Mouse (Mus musculus) adrenal gland, adult 18-20 months (tissue): Measurements from ENCODE around the gene Aes. TPM values are rescaled to one million over a fixed set of nuclear protein-coding genes. Genes with fewer than 3 reads are reported as not detected.
A peak's percentile ranks its signal among the peaks of the same experiment; 100 is the strongest.

Experiments
- DNase-seq, 2 experiments: peaks; one replicate each; pipeline ENCODE4 v3.0.0; 2021 to 2022; ENCODE audit warnings: low spot score in 2 of 2
- total RNA-seq, 2 experiments: library from RNA; stranded (reverse); gene quantifications; 1 replicate in 1 of 2; 2 replicates in 1 of 2; pipeline ENCODE4 v1.2.3; 2021

The Aes gene
- total RNA-seq, 2 experiments from 2014 or later, result 911 to 1,138 TPM

DNA sequence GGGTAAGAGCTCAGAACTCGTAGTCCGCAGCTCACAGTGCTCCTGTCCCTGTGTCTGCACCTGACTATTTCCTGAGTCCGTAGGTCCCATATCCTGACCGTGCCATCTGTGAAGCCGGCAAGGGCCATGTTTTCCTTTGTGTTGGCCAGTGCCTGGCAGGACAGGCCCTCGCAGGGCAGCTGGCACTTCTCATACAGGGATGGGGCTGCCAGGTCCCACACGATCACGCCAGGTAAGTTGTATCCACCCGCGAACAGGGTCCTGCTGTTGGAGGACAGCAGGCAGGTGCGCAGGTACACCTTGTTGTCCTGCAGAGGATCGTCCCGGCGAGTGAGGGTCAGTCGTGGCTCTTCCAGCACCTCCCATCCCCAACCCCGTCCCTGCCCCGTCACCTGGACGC lies 34.6 kb downstream of the Aes start:
- no peak for DNase-seq

DNA sequence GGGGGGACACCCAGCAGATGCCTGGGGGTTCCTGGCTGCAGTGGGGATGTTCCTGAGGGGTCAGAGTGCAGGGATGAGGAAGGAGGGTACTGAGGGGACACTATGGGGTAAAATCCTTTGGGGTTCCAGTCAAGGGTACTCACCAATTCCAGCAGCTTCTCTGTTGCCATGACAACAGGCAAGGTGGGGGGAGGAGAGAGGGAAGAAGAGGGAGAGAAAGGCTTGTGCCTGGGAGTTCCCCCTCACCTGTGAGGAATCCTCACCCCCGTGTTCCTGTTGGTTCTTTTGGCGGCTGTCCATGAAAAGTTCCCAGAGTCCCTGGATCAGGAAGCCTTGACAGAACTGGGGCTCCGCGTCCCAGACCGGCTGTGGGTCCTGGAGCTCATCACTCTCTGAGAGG lies 36.3 kb downstream of the Aes start:
- no peak for DNase-seq

DNA sequence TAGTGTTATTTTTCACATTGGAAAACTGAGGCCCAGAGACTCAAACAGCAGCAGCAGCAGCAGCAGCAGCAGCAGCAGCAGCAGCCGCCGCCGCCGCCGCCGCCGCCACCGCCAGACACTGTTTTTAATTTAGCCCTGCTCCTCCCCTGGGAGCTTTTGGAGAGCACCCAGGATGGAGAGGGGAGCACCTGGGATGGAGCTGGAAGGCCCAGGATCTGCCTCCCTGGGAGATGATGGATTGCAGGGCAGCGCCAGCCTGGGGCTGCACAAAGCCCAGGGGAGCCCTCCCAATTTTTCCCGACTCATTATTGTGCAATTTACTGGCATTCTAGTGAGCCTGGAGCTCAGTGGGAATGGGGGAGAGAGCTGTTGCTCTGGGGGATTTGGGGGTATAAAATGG lies 37.3 kb downstream of the Aes start:
- DNase-seq, result peak in 1 of 2 experiments; percentile 45

- DNase-seq, result peak; percentile 47 to 52
These were observed 38.1 kb downstream of the Aes start for GRCm38 (mm10) chr10:81597137-81597950.

DNA sequence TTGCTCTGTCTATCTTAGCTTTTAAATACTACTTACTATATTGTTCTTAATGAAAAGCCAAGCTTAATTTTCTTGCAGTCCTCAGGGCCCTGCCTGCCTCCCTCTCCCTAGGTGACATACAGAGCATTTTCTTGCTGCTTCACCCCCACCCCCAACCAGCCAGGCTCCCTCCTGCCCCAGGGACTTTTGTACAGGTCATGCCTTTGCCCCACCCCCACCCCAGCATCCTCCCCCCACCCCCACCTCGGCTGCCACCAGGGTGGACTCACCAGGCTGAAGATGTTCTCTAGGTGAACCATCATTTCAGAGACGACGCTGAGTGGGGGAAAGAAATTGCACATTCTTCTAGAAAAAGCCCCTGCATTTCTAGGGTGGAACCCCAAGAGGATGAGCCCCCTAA lies 39.1 kb downstream of the Aes start:
- DNase-seq, result no peak

GRCm38 (mm10) chr10:81598871-81599270 lies 39.6 kb downstream of the Aes start:
- DNase-seq, result no peak

DNA sequence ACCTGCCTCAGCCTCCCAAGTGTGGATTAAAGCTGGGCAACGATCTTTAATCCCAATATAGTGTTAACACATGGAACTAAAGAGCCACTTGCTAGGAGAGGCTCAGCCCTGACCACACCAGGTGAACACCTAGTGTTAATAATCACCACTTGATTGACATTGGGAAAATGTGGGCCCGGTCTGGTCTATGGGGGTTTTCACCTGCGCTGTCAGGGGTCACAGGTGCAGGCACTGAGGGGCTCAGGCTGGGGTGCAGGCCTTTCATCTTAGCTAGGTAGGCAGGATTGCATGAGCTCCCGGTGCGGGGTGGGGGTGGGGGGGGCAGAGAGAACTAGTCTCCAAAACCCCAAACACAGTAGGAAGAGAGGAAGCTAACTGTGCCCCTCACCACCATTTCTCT lies 40.3 kb downstream of the Aes start:
- DNase-seq, result no peak

- no peak for DNase-seq
These were observed 40.8 kb downstream of the Aes start for GRCm38 (mm10) chr10:81600096-81600495.

DNA sequence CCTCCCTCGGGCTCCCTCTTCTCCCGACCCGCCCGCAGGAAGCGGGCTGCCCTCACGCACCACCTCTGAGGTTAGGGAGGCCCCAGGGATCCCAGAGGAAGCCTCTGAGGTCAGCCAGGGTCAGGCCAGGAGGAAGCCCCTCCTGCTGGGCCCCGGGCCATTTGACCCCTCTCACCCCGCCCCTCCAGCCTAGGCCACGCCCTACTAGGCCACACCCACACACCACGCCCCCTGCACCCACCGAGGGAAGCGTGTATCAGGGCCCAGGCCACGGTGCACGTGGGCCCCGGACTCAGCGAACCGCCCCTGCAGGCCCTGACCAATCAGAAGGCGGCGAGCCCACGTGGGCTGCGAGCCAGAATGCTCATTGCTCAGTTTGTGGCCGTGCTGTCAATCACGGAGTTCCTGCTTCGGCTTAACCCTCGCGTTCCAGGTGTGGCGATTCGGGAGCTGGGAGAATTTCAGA lies 41.5 kb downstream of the Aes start, which contains the start of gene Tle6:
TSS of gene Tle6 (minus strand) at position 336 of the 466 bp plus-strand sequence.
- peak; percentile 93 to 94 for DNase-seq

GRCm38 (mm10) chr10:81601396-81601905 lies 42.2 kb downstream of the Aes start:
- no peak for DNase-seq

- no peak for DNase-seq
These were observed 43.5 kb downstream of the Aes start for GRCm38 (mm10) chr10:81602741-81603151.

DNA sequence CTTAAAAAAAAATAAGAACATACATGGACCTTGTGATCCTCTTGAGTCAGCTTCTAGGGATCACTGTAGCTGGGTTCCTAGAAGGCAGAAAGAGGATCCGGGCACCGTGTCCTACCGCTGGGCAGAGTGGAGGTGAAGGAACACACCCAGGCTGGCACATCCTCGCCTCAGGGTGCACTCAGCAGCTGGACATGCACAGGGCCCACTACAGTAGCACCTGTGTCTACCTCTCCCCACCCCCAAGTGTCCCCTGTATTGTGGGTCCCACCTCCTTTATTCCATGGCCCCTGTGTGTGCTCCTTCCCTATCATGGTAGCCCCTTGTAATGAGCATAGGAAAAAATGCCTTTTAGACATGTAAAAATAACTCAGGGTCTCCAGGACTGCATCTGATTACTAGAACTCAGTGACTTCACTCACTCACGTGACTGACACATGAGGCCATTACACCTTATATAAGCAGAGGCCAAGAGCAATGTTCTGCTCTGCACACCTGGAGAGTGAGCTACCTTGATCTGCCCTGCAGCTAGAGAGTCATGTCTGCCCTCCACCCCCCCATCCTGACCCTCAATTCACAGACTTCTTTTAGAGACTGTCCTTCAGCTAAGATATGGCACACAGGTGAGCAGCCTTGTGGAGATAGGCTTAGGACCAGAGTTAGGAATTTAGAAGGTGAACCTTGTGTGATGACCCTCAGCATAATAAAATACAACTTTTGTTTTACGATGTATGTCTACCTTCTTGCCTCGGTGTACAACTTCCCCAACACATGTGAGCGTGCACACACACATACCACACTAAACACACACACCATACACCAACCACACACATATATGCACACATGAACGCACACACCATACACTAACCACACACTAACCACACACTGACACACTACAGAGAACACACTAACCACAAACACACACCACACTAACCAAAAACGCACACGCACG lies 45.0 kb downstream of the Aes start:
- no peak for DNase-seq

DNA sequence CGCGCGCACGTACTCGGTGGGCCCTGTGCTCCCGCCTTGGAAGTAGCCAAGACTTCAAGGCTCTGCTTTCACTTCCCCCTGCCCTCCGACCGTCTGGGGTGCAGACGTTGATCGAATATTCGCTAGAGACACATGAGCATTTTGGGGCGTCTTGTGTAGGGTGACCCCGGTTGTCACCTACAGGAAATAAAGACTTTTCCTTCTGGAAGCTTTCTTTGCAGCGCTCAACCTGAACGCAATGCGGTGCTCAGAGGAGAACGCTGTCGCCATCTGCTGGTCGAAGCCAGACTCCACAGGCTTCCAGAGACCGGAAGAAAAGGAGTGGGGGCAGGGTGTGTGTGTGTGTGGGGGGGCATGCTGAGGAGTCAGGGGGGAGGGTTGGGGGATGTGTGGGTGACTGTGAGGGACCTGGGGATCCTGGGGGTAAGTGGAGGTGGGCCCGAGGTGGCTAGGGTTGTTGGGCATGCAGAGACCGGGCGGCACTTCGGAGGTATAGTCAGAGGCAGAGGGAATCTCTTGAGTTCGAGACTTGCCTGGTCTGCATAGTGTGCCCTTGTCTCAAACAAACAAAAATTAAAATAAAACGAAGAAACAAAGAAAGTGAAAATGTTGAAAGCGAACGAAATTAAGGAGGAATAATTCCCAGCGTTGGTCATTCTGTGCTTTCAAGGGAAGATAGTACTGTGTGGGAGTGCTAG lies 45.8 kb downstream of the Aes start:
- DNase-seq, result peak; percentile 81 to 84

DNA sequence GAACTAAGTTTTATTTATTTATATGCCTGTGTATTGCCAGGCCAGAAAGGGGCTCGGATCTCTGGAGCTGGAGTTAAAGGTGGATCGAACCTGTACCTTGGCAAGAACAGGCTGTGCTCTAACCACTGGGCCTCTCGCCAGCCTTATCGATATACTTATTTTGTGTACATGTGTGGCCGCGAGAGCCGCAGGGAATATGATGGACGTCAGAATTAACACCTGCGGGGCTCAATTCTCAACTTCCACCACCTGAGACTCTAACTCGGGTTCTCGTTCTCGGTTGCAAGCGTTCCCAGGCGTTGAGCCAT lies 46.3 kb downstream of the Aes start:
- DNase-seq, result no peak

- peak; percentile 80 to 82 for DNase-seq
These were observed 46.9 kb downstream of the Aes start, which contains the start of gene BC025920 for GRCm38 (mm10) chr10:81605974-81606751. Gene BC025920 (plus strand): TSS chr10:81606270.

GRCm38 (mm10) chr10:81608308-81608707 lies 49.0 kb downstream of the Aes start:
- no peak for DNase-seq

DNA sequence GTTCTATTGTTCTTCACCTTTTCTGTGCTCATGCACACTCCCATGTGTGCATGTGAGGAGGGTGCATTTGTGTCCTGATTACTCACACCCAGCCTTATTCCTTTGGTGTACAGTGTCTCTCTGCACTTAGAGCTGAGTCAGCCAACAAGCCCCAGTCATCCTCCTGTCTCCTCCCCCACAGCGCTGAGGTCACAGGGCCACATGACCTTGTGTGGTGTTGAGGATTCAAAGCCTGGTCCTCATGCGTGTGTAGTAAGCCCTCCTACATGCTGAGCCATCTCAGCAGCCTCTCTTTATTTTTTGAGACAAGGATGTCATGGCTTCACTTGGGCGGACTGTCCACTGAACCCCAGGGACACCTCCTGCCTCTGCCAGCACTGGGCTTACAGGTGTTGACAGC lies 53.5 kb downstream of the Aes start:
- no peak for DNase-seq

DNA sequence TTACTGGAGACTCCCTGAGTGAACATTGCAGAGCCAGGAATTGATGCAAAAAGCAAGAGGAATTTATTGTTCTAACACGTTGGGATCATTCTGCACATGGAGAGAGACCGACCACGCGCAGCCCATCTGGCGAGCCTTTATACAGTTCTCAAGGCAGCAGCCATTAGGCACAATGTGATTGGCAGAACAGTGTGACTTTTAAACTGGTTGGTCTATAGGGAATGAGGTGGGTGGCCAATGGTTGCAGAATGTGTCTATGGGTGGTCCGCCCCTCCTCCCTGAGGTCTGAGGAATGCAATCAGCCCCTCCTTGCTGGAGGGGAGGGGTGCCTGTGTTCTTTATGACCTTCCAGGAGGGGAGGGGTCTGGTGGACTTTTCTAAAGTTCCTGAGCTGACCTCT lies 56.2 kb downstream of the Aes start:
- DNase-seq, result no peak
